Mouse (Mus musculus) B cell, adult 2 months (primary cell): ENCODE results near the gene Slit3.

ENCODE experiments used
- DNase-seq, 2 experiments: peaks; one replicate each; pipeline ENCODE4 v3.0.0; 2022

The Slit3 gene

GRCm38 (mm10) chr11:35362975-35363374 lies 242.0 kb downstream of the Slit3 start:
- DNase-seq, result no peak

DNA sequence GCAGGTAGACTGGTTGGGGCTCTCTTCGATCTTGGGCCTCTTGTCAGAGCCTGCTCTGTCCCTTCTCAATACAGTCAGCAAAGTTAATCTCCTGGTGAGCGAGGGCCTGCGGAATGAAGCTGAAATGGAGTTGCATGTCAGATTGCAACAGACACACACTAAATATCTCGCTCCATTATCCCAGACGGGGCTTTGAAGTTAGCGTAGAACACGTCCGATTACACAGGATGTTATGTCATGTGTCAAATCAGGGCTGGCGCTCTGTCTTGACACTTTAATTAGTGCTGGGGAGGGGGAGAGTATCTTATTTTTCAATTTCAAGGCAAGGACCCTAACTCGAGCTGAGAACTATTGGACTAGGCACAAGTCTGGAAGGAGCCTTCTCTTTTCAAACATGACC lies 243.4 kb downstream of the Slit3 start:
- no peak for DNase-seq

GRCm38 (mm10) chr11:35365510-35365931 lies 244.5 kb downstream of the Slit3 start:
- no peak for DNase-seq

DNA sequence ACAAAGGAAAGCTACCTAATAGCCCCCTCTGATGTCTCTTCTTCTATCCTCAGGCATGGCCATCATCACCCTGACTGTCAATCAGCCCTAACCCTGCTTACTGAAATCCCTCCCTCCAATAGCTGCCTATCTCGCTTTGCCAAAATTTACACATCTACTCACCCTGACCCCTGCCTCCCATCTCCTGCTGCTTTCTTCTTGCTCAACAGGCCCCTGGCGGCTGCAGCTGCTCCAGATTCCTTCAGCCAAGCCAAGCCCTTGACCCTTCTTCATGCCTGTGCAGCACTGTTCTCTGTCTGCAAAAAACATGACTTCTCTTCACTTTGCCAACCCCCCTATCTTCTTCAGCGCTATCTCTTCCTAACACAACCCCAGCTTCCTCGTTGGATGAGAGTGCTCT lies 245.6 kb downstream of the Slit3 start:
- no peak for DNase-seq

GRCm38 (mm10) chr11:35367248-35367647 lies 246.2 kb downstream of the Slit3 start:
- no peak for DNase-seq

DNA sequence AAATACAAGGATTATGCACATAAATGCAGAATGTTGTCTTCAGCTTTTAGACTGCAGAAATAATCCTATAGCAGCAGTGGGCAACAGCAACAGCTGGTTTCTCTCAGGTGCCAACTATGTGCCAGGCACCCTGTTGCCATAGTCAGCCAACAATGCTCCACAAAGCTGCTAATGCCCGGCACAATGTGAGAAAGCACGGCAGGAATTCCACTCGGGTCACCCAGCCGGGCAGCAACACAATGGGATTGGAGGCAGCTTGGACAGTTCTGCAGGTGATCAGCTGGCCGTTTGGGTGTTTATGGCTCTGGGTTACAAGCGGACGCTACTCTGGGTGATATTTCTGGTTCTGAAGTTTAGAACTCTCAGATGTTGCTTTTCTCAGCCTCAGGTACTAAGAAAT lies 248.9 kb downstream of the Slit3 start:
- DNase-seq, result no peak

DNA sequence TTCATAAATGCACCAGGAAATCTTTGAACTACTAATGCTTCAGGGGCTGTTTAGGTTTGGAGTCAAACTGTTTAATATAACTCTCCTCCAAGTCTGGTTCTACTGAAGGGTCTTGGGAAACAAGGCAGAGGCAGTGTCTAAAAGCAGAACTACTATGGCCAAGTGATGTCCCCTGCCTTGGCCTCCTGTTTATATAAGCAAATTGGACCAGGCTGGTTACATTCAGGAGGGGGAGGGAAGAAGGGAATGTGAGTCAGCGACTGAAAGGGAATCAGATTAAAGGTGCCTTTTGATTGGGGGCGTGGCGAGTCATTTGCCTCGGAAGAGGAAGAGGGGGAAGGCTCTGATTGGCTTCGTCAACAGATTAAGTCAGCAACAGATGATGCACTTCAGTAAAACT lies 249.7 kb downstream of the Slit3 start:
- DNase-seq, result no peak

DNA sequence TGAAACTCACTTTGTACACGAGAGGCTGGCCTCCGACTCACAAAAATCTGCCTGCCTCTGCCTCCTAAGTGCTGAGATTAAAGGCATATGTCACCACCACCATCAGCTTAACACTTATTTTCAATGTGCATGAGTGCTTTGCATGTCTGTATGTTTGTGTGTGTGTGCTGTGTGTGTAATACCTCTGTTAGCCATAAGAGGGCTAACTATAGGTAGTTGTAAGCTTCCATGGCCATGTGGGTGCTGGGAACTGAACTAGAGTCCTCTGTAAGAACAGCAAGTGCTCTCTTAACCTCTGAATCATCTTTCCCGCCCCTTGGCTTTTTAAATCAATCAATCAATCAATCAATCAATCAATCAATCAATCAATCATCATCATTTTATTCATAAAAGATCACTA lies 251.4 kb downstream of the Slit3 start:
- no peak for DNase-seq

GRCm38 (mm10) chr11:35375072-35375471 lies 254.0 kb downstream of the Slit3 start:
- DNase-seq, result no peak

GRCm38 (mm10) chr11:35378802-35379201 lies 257.8 kb downstream of the Slit3 start:
- DNase-seq, result no peak

DNA sequence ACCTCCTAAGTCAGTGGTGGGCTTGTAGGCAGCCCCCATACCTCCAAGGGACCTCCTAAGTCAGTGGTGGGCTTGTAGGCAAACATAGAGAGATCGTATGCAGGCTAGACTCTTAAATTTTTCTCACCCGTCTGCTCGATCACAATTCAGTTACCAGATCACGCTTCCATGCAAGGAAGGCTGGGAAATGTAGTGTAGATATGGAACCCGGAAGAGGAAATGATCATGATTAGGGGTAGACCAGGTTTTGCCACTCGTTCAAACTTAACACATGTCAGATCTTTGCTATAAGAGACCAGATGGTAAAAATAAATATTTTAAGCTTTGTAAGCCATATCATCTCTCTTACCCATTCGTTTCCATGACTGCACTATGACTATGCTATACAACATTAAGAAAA lies 258.4 kb downstream of the Slit3 start:
- no peak for DNase-seq

DNA sequence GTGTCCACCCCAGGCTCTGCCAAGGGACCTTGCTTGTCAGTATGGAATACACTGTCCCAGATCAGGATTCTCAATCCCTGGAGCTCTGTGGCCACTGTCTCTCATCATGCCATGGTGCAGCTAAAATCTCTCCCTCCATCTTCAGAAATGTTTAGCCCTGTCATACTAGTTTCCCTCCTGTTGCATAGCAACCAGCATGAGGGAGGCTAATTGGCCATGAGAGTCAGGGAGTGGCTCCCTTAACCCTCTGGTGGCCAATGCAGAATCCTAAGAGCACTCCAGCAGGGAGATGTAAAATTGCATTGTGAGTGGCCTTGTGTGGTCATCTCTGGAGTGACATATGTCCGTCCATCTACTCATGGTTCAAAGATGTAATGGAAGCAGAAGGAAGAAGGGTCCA lies 259.7 kb downstream of the Slit3 start:
- no peak for DNase-seq

GRCm38 (mm10) chr11:35385444-35385843 lies 264.4 kb downstream of the Slit3 start:
- no peak for DNase-seq

DNA sequence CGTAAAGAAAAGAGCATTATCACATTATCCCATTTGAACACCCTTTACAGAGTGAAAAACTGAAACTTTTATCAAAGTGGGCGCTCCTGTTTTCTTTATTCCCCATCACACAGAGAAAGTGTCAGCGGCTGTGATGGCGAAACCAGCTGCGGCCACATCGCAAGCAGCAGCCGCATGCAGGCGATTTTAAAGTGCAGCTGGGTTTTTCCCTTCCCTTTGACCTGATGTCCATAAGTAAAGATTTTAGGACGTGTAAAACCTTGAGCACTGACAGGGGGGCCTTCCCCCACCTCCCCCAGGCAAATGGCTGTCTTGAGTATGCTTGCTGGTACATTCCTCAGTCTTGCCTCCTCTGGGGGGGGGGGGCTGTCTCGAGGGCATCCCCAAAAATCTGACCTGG lies 266.8 kb downstream of the Slit3 start:
- DNase-seq, result no peak

- no peak for DNase-seq
Observed at GRCm38 (mm10) chr11:35388471-35388870, 267.4 kb downstream of the Slit3 start.

DNA sequence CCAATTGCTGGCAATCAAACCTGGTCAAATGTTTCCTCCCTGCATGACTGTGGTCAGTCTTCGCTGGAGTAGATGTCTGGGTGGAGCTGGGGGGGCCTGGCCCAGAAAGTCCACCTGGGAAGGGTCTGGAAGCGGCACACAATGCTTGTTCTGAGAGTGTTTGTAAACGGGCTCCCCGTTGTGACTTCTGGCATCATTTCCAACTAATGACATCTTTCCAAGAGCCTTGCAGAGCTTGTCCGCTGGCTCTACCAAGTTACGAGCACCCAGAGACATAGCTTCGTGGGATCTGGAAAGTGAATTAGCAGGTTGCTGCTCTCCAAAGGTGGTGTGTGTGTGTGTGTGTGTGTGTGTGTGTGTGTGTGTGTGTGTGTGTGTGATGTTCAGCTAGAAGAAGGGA lies 268.3 kb downstream of the Slit3 start:
- no peak for DNase-seq

GRCm38 (mm10) chr11:35389780-35390435 lies 268.9 kb downstream of the Slit3 start:
- DNase-seq, result no peak

GRCm38 (mm10) chr11:35393815-35394214 lies 272.8 kb downstream of the Slit3 start:
- no peak for DNase-seq

GRCm38 (mm10) chr11:35395376-35395775 lies 274.4 kb downstream of the Slit3 start:
- no peak for DNase-seq

- DNase-seq, result no peak
Observed at GRCm38 (mm10) chr11:35398353-35398752, 277.3 kb downstream of the Slit3 start.

DNA sequence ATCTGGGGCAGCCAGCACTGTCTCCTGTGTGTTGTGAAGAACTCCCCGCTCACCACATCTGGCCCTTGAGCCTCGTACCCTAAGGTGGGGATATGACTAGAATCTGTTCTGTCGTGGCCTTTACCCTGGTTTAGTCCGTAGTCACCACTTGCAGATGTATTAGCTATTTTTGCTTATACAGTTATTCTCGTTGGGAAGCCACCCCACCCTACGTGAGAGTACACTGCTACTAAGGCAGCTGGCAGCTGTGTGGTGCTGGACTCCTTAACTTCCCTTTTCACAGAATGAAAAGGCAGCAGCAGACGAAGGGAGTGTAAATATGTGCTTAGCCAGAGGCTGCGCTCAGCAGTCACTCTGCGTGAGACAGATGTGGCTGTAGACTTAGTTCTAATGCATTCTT lies 282.5 kb downstream of the Slit3 start:
- DNase-seq, result no peak

- no peak for DNase-seq
Observed at GRCm38 (mm10) chr11:35406045-35406444, 285.0 kb downstream of the Slit3 start.

- DNase-seq, result no peak
Observed at GRCm38 (mm10) chr11:35406522-35406921, 285.5 kb downstream of the Slit3 start.

DNA sequence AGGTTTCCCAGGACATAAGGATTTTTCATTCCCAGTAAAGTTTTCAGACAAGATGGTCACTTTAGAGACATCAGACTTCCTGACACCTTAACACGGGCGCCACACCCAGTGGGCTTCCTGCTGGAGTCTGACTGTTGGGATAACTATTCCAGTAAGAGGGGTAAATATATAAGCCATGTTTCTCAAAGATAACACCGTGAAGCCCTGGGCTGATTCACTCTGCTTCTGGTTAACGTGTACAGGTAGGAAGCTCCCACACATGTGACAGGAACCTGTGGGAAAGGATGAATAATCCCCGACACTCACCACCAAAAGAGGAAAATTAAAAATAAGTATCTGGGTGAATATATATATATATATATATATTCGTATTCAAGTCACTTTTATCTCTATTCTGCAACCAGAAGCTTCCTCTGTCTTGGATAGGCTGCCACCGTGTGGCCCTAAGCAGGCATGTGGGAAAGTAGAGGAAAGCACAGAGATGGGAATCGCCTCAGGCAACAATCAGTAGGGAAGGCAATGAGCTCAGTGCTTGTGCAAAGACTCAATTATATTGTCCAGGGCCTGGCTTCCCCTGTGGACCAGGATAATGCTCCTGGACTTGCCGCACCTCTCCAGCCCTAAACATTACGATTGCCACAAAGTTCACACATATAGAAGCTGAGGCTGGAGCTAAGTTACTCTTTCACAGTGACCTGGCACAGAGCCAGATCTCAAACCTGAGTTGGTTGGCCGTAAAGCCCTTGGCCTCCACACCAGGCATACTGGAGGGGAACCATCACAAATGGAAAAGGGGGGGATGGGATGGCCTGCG lies 286.5 kb downstream of the Slit3 start:
- DNase-seq, result peak in 1 of 2 experiments; percentile 2

GRCm38 (mm10) chr11:35410431-35410830 lies 289.4 kb downstream of the Slit3 start:
- DNase-seq, result no peak
